Mouse (Mus musculus): ENCODE results near the gene Skap1.
"Not testable (repeated sequence)": the region's sequence is repeated elsewhere in the genome, so short reads cannot be mapped to it uniquely, and the experiment has no call there.

- not testable (repeated sequence) for TF ChIP-seq GATA1 (IDR thresholded peaks at IDR 0.05; ENCODE audit: borderline replicate concordance, low read length); FLI1 (IDR thresholded peaks at IDR 0.05; ENCODE audit: low read length)
These were observed 320.5 kb downstream of the Skap1 start for GRCm38 (mm10) chr11:96784847-96785246.

Measured in megakaryocyte, embryonic 14.5 days (primary cell).